Mouse (Mus musculus): ENCODE results near the gene Det1.

Det1 gene

DNA sequence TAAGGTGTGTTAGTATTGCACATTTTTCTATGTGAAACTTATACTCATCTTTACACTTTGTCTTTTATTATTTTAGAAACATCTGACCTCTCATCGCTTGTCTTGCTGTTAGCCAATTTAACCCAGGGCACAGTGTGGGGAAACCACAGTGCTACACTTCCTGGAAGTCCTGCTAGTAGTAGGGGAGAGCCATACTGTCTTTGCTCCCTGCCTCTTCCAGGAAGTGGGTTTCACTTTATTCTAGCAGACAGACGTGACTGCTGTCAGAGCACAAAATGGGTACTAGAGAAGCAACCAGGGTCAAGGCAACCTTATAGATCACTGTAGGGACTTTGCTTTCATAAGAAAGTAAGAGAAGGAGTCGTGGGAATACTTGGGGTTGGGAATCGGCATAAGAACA lies 7.0 kb upstream of the Det1 start:
- in situ Hi-C loops (cut with MboI, MseI) = loop anchor here (5.0 kb wide), 1 partner anchor 38 kb away; no protein-coding TSS in a partner anchor

DNA sequence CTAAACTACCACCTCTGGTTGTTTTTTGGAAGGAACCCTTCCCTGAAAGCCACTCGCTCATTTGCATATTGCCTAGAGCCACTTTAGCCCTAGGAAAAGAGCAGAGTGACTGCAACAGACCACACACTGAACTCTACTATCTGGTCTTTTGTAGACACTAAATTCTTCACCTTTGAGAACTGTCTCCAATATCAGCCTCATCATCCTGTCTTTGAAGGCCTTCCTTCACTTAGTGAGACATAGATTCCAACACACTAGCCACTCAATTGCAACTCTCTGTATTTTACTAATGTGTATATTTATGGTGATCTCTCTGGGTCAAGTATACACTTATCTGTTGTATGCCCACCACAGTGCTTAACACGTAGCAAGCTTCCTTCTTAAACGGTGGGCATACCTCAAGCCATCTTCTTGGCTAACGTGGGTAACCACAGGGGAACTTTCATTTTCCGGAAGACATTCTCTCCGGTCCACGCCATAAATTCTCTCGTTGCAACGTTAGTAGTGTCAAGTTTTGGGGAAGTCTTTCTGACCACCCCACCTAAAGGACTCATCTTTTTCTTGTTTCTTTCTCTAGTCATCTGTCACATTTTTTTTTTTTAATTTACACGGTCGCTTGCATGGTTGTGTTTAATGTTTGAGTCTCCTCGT lies 872 bp downstream of the Det1 start:
- in situ Hi-C loops (cut with MboI, MseI) = no loop called here

DNA sequence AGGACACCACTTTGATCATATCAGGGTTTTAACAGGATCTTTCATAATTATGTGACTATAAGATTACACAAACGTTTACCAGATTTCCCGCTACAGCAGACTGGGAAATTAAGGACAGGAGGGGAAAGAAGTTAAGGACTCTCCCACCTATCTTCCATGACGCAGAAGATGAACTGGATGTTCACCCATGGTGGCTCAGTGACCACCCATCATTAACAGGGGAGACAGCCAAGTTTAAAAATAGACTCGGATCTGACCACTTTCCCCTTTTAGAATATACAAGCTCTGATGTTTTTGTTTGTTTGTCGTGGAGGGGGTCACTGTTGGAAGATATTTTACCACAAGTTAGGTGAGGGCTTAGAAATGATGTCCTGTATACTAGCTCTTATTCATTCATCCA lies 5.5 kb downstream of the Det1 start:
- in situ Hi-C loops (cut with MboI, MseI) = loop anchor here (5.0 kb wide), 1 partner anchor 49 kb away; no protein-coding TSS in a partner anchor

DNA sequence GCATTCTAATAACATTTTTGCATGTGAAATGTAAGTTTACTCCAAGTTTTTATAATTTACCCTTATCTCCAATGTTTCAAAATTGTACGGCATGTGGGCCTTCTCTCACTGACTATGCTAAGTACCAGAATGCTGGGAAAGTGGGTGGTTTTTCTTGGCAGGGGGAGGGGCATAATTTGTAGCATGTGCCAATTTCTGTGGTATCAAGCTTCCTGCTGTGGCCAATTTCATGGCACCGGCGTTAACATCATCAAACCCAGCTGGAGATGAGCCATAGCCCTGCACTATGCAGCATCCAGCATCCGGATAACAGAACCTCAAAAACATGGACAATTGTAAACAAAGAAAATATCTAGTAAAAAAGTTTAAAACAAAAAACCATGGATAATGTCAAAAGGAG lies 9.8 kb downstream of the Det1 start:
- in situ Hi-C loops (cut with MboI, MseI) = no loop called here

DNA sequence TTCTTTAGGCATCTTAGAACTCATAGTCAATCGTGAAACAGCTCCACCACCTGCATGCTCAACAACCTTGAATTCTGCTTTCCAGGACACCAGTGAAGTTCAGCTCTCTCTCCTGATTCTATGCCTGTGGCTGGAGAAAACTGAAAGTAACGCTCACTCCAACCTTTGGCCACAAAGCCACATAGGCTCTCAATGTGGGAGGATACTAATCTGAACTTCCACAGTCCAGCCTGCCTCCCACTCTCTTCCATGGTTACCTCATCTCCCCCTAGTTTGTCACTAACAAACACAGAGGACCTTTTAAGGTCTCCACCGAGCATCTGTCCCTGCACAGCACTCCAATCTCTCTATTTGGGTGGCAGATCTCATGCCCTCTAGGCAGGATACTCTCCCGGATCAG lies 11.4 kb downstream of the Det1 start:
- in situ Hi-C loops (cut with MboI, MseI) = no loop called here

DNA sequence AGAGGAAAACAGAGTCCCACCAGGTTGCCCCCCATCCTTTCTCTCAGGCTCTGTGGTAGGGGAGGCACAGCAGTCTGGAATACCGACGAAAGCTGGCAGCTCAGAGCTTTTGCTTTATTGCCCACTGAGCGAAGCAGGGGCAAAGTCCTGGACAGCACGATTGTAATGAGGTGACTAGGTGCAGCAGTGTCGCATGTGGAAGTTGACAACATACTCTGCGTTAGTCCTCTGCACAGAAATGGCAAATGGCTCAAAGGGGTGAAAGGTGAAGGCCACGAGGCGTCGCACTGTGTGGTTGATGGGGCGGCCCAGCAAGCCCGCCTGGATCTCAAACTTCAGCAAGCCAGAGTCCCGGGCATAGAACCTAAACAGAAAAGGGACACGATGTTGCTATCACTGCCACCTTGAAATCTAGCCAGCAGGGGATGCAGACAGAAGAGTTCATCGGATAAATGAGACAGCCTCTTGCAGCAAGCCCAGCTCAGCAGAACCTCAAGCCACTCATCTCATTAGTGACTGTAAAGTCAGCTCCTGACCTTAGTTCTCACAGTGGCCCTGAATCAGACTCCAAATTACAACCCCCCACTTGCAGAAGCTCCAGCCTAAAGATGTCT lies 19.2 kb downstream of the Det1 start:
- in situ Hi-C loops (cut with MboI, MseI) = no loop called here

DNA sequence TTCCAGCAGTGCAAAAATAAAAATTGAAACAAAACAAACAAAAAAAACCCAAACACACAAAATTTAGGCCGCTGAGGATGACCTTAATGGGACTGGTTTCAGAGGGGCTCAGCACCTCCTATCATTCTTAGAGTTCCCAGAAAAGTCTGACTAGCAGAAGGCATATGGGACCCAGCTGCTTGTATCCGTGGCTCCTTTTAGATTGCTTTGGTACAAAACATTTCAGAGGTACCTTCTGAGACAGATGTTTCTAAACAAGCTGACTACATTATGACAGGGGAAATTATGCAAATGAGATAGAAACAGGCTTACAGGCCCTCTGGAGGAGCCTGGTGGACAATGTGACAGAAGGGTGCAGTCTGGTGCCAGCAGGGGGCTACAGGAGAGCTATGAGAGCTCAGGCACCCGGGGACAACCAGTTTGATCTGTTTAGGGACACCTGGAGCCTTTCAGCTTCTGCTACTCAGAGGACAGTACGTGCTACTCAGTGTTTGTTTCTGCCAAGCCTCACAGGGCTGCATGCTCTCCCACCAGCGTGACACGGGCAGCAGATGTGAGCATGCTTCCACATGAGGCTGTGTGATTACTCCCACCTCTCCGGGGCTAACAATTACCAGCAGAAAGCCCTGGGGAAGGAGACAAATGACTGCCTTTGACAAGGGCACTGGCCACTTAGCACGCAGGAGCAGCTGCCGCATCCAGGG lies 20.2 kb downstream of the Det1 start:
- in situ Hi-C loops (cut with MboI, MseI) = no loop called here

DNA sequence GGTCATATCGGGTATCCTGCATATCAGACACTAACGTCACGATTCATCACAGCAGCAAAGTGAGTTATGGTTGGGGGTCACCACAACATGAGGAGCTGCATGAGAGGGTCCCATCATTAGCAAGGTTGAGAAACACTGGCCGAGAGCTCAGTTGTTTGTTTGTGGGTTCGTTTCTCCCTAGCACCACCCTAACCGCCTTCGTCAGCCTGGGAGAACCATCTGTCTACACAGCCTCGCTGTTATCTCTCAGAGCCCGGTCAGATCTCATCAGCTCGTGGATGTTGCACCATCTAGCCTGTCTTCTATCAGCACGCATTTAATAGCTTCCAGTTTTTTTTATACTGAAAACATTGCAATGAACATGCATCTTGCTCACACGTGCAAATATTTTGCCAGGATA lies 28.7 kb downstream of the Det1 start:
- in situ Hi-C loops (cut with MboI, MseI) = loop anchor here (10.0 kb wide), 1 partner anchor 266 kb away; no protein-coding TSS in a partner anchor

DNA sequence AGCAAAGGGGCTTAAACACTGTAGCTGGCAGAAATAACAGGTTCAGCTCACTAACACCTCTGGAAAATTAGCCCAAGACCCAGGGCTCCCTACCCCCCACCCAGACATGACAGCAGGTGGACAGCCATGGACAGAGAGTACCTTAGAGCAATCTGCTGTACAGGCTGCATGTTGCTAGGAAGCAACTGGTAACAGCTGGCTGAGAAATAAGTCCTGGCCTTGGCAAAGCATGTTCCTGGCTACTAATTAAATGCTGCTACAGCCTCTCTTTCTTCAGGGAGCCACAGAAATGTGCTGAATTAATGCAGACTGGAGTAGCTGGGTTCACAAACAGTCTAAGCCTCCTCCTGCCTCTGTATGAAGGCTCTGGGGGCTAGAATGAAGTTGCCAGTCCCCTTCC lies 32.3 kb downstream of the Det1 start:
- in situ Hi-C loops (cut with MboI, MseI) = loop anchor here (10.0 kb wide), 1 partner anchor 270 kb away; no protein-coding TSS in a partner anchor

DNA sequence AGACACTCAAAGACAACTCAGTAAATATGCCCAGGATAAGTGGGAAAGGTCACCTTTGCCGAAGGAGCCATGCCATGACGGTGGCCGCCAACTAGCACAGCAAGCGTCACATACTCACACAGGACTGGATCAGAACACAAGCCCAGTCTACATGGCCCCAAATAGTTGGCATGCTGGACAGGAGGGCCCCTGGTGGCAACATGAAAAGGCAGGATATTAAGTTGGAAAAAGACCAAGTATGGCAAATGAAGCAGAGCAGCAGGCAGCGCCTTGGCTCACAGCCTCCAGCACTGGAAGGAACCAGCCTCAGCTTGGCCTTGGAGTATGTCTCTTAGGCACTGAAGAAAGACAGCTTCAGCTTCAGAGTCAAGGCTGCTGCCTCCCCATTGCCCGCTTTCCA lies 33.3 kb downstream of the Det1 start:
- in situ Hi-C loops (cut with MboI, MseI) = loop anchor here (10.0 kb wide), 1 partner anchor 271 kb away; no protein-coding TSS in a partner anchor

DNA sequence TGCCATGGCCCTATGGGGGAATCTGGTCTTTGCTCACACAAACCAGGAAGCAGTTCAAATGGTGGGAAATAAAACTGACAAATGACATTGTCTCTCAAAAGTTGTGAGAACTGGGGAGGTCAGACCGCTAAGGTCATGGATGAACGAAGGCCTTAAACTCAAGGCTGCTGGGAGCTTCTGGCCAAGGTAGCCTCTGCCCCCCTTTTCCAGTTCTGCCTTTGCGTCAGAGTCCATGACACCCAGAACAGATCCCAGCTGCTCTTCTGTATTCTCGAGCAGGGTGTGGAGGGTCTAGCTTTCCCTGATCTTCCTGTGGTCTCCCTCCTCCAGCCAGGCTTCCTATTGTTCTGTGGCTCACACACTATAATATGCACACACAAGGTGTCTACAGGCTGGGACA lies 39.9 kb downstream of the Det1 start:
- in situ Hi-C loops (cut with MboI, MseI) = no loop called here

DNA sequence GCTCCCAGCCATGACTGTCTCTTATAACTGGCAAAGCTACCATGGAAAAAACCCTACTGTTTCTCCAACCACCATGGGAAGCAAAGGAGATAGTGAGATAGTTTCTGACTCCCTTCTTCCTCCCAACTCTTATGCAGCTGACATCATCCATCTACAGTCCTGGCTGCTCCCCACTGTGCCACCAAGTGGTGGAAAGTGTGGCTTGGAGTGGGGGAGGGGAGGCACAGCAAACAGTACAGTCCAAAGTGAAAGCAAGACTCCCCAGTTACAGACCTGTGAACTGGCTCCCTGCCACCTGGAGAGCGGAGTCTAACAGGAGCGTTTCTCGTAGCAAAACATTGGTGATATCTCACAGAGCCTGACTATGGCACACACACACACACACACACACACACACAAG lies 43.2 kb downstream of the Det1 start:
- in situ Hi-C loops (cut with MboI, MseI) = no loop called here

DNA sequence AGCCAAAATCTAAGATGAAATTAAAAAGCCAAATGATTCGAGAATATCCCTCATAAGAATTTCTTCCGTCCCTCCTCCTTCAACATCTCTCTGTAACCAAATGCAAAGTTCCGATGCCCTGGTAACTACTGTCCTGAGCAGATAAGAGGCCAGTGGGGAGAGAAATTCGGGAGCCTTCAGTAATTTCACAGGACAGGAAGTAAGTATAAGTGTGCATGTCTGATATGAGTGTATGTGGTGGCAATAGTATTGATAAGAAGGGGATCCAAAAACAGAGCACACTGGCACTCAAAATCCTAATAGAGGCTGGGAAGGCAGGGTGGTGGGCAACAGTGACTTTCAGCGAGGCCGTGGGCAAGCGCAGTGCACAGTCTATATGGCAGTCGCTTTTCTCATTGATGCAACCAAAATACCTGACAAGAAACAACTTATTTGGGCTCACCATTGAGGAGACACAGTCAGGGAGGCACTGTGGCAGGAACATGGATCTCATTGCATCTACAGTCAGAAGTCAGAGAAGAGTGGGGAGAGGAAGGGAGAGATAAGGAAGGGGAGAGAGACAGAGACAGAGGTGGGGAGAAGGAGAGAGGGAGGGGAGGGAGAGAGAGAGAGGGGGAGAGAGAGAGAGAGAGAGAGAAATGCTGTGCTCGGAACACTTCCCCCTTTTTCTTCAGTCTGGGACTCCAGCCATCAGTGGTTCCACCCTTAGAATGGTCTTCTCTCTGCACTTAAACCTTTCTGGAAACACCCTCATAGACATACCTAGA lies 47.1 kb downstream of the Det1 start:
- in situ Hi-C loops (cut with MboI, MseI) = no loop called here

DNA sequence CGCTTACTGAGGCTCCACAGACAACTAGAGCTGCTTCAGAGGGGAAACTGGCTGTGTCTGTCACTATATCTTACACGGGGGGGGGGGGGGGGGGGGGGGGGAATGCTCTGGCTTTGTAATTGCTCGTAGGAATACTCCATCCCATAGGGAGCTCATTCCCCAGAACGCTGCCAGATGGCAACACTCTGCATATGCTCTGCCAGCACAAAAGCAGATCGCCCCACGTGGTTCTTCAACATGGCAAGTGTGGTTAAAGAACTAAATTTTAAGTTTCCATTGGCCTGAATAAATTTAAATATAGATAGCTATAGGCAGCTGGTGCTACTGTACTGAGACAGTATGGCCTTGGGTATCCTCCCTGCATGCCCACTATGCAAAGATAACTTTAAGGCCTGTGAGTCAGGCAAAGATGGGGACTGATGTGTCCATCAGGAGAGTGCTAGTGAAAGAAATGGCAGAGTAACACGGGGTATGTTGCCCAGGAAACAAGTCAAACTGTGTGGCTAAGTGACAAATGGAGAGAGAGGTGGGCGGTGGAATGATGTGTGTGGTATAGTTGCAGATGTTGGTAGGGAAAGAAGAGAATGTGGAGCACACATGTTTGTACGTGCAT lies 49.1 kb downstream of the Det1 start:
- in situ Hi-C loops (cut with MboI, MseI) = no loop called here

DNA sequence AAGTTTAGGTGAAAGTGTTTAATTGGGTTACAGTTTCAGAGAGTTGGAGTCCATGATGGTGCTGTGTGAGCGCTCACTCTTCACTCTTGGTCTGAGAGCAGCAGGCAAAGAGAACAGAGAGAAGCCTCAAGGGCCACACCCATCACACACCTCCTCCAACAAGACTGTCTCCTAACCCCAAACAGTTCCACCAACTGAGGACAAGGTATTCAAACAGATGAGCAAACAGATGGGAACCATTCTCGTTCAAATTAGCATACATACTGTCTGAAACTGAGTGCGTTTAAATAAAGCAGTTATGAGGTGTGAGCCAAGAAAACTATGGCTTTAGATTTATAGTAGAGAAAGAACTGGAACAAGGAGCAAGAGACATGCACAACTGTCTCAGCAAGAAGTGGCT lies 50.4 kb downstream of the Det1 start:
- in situ Hi-C loops (cut with MboI, MseI) = no loop called here

DNA sequence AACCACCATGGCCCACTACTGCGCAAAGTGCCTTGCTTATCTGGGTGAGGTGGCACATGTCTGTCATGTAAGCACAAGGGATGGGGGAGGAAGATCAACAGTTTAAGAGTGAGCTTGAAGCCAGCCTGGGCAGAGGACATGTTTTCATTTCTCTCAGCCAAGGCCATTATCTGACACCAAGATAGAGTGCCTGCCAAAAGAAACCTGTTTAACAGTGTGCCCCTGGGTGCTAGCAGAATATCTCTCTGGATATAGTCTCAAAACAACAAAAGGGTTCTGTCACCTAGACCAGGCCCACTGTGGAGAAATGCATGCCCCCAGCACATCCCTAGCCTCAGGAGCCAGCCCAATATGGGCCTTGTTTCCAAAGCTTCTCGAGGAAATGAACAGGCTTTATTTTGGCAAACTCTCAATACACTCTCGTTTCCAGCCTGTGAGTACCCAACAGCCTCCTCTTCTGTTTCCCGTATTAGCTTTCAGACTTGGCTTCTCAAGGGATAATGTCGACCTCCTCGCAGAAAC lies 52.4 kb downstream of the Det1 start:
- in situ Hi-C loops (cut with MboI, MseI) = loop anchor here (5.0 kb wide), 2 partner anchors 48 to 98 kb away; no protein-coding TSS in a partner anchor

DNA sequence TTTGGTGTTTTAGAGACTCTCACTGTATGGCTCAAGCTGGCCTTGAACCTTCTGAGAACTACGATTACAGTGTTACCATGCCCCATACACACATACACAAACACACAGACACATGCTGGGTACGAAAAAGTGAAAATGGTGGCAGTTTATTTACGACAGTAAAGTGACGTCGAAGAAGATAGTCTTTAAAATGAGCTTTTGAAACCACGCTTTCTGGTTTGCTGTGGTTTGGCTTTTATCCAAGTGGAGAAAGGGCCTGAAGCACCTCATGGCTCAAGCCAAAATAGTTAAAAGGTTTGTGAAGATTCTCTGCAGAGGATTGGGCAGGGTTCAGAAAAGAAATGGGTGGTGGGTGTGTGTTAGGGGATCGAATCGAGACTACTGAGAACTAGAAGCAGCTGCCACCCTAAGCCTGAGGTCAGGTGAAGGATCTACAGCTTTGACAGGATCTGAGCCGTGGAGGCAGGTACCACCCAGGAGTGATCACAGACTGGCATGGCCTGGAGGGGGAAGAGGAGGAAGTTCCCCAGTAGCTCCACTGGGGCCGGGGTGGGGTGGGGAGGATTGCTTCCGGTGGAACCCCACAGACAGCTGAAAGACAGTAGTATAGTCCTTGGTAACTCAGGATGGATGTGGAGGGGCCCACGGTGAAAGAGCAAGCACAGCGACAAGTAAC lies 53.0 kb downstream of the Det1 start:
- in situ Hi-C loops (cut with MboI, MseI) = loop anchor here (5.0 kb wide), 2 partner anchors 48 to 98 kb away; no protein-coding TSS in a partner anchor

DNA sequence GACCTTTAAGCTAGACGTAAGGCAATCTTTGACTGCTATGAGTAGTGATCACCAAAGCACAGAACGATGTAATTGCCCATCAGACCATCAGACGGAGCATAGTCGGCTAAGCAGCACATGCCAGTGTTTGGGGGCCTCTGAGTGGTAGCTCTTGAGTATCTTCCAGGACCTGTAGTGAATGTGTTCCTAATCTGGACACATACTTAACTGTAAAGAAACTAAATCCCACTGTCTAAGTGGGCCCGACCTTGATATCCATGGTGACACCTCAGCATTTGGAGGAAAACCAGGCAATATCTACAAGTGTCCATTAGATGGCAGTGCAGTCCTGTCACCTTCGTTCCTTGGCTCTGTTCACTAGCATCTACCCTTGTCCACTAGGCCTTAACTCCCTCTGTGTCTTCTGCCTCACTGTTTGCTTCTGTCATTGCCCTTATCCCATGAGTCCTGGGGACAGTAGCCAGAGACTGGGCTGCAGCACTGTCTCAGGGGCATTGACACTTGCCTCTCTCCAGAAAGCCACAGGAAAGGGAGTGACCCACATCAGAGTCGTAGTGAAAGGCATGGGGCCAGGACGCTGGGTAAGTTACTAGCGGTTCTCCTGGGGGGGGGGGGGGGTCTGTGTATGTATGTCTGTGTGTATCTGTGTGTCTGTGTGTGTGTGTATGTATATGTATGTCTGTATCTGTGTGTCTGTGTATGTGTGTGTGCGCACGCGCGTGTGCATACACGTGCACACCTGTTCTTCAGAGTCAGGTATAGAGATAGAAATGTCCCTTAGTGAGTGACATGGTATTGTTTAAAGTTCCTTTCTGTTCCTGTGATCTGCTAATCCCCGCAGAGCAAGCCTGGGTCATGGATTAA lies 55.5 kb downstream of the Det1 start:
- in situ Hi-C loops (cut with MboI, MseI) = loop anchor here (5.0 kb wide), 2 partner anchors 51 to 101 kb away; no protein-coding TSS in a partner anchor

DNA sequence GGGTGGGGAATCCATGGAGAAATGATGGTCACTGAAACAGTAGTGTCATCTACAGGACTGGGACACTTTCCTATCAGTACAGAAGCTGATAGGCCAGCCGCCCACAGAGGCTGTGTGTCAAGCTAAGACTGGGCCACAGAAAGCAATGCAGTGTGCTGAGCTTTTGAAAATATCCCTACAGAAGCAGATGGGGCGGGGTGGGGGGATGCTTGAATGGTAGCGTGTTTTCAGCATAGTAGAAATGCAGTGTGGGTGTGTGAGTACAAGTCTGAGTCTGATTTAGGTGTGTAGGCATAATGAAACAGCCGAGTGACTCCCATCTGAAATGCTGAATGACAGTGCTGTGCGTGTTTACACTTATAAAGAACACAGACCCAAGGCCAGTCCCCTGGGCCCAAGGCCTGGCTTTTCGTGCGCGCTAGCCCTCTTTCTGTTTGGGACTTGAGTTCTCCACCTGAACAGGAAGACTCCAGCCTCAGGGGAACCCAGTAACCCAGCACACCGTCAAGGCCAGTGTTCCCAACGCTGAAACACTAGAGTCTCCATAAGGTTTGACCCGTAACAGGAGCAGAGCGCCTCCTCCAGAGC lies 59.2 kb downstream of the Det1 start:
- in situ Hi-C loops (cut with MboI, MseI) = no loop called here
